Mouse (Mus musculus) kidney, adult 2 months (tissue): ENCODE results near the gene Pkd1l2. TPM values are rescaled to one million over a fixed set of nuclear protein-coding genes. Genes with fewer than 3 reads are reported as not detected.

ENCODE experiments used
- DNase-seq: peaks from one replicate; pipeline ENCODE4 v3.0.0; 2021
- H3K27ac ChIP-seq: fragments of 200-500 bp; 2 replicates; pipeline ENCODE4 v1.5.1; 2012; ENCODE audit warnings: low read depth, low read length, control low read depth, inconsistent platforms; ENCODE audit not compliant: insufficient read depth
- H3K27me3 ChIP-seq: fragments of 200-500 bp; replicated peaks from 2 replicates; pipeline ENCODE4 v1.6.1; 2012; ENCODE audit warnings: mild to moderate bottlenecking, moderate library complexity, low read length, inconsistent platforms; ENCODE audit not compliant: control insufficient read depth, insufficient read depth
- H3K36me3 ChIP-seq: fragments of 200-500 bp; 2 replicates; pipeline ENCODE4 v1.6.1; 2012; ENCODE audit warnings: mild to moderate bottlenecking, moderate library complexity, low read length, inconsistent platforms; ENCODE audit not compliant: control insufficient read depth, insufficient read depth
- H3K4me1 ChIP-seq: fragments of 200-500 bp; 2 replicates; pipeline ENCODE4 v1.6.1; 2011; ENCODE audit warnings: low read length; ENCODE audit not compliant: control insufficient read depth, insufficient read depth
- H3K4me3 ChIP-seq: fragments of 200-500 bp; 2 replicates; pipeline ENCODE4 v1.5.1; 2011; ENCODE audit warnings: mild to moderate bottlenecking, low read depth, low read length, control low read depth; ENCODE audit not compliant: insufficient read depth
- CTCF ChIP-seq: fragments of 200-500 bp; conservative IDR thresholded peaks from 2 replicates; pipeline ENCODE4 v1.5.1; 2011; ENCODE audit warnings: low read depth, mild to moderate bottlenecking, control low read depth, low read length, moderate library complexity, mixed read lengths; ENCODE audit not compliant: insufficient read depth, insufficient read length
- POLR2A ChIP-seq: fragments of 200-500 bp; IDR thresholded peaks from one replicate; pipeline ENCODE4 v1.6.1; 2011; ENCODE audit warnings: low read depth, low read length, control low read depth
- WGBS: fragments of 180-500 bp; shearing (Covaris S2); methylation state at CpG from one replicate; pipeline ENCODE4 v1.1.7; 2018; 5-methylcytosine and 5-hydroxymethylcytosine counted together
- polyA plus RNA-seq: library from polyadenylated mRNA; depleted of rRNA; stranded (reverse); fragments of >200 nt; gene quantifications from 2 replicates; pipeline ENCODE4 v1.2.3, GENCODE M21; 2012

Gene Pkd1l2
- polyA plus RNA-seq, 1 experiment: 0.08 TPM

DNA sequence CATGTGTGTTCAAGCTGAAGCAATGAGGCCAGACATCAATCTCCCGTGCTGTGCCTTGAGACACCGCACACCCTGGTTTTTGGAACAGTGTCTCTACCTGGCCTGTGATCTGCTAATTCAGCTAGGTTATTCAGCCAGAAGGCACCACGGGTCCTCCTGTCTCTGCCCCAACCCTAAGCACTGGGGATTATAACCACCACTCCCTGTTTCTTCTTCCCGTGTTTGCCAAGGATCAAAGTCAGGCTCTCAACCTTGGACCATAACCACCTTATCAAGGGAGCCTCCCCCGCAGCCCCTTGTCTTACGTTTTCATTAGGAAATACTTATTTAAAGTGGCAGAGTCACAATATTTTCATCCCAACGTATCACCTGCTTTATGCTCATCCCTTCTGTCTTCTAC lies 34.3 kb upstream of the Pkd1l2 start:
- Histone ChIP-seq H3K27me3 (no peaks in the 10 kb centered on the region), H3K36me3 (no peaks in the 10 kb centered on the region), H3K27ac (no peak overlapping the region), H3K4me3 (no peak overlapping the region), H3K4me1 (no peaks in the 10 kb centered on the region)
- TF ChIP-seq CTCF: no peak
- no peak for TF ChIP-seq POLR2A
- WGBS: 71% methylated on average over 7 of the region's 7 CpGs
- no peak for DNase-seq

DNA sequence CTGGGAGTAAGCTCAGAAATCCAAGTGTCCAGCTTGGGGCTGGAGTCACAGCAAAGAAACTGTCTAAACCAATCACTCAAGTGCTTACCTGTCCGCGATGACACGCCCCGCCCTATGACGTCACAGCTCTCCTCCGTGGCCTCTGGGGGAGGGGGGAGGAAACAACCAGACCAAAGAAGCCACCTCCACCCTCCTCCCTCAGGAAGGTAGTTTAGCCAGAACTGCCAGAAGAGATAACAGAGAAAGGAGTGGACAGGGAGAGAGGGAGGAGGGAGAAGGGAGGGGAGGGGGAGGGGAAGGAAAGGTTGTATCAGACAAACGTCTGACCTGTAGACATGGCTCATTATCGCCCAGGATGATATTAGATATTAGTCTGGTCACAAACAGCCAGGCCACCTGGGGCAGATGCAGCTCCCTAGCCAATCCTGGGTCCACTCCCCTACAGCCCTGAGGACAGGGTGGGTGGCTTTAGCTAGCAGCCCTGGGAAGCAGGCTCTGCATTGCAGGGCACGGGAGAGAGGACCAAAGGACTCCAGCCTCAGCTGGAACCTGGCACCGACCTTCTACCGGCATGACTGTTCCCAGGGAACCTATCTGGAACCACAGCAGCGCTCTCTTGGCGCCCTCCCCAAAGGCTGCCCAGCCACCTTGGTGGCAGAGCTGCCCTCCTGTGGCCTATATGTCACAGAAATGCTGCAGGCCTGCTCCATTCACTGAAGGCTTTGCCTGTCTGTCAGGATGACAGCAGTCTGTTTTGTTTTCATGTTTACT lies 33.6 kb upstream of the Pkd1l2 start:
- Histone ChIP-seq H3K4me3 (peak overlapping the region; percentile 25), H3K36me3 (no peaks in the 10 kb centered on the region), H3K27ac (no peak overlapping the region), H3K27me3 (no peaks in the 10 kb centered on the region), H3K4me1 (no peaks in the 10 kb centered on the region)
- WGBS: 24% methylated on average over 13 of the region's 13 CpGs
- TF ChIP-seq CTCF (no peak), POLR2A (no peak)
- DNase-seq: peak; percentile 33

GRCm38 (mm10) chr8:117115094-117115493 lies 32.8 kb upstream of the Pkd1l2 start:
- 53% methylated on average over 6 of the region's 6 CpGs for WGBS
- H3K27ac ChIP-seq: no peak overlapping the region
- TF ChIP-seq CTCF (no peak), POLR2A (no peak)
- H3K36me3 ChIP-seq: no peaks in the 10 kb centered on the region
- no peaks in the 10 kb centered on the region for H3K27me3 ChIP-seq
- DNase-seq: no peak
- H3K4me3 ChIP-seq: no peak overlapping the region
- no peaks in the 10 kb centered on the region for H3K4me1 ChIP-seq

DNA sequence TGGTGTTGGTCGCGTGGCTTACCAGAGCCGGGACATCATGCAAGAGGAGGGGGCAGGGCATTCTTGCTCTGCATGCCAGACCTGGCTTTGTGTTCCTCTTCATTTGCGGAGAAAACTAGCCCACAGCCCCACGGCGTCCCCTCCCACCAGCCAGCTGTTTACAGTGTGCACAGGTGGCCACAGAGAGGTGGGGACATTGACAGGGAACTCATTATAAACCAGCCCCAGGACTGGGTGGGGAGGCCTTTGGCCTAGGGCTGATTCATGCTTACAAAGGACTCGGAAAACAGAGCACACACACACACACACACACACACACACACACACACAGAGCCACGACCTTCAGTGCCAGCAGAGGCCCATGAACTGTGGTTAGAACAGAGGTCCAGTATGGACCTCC lies 30.0 kb upstream of the Pkd1l2 start:
- H3K27me3 ChIP-seq: no peaks in the 10 kb centered on the region
- TF ChIP-seq POLR2A: no peak
- no peak for TF ChIP-seq CTCF
- no peak for DNase-seq
- no peak overlapping the region for H3K27ac ChIP-seq
- WGBS: 61% methylated on average over 8 of the region's 8 CpGs
- H3K4me3 ChIP-seq: no peak overlapping the region
- H3K36me3 ChIP-seq: no peaks in the 10 kb centered on the region
- H3K4me1 ChIP-seq: no peaks in the 10 kb centered on the region

DNA sequence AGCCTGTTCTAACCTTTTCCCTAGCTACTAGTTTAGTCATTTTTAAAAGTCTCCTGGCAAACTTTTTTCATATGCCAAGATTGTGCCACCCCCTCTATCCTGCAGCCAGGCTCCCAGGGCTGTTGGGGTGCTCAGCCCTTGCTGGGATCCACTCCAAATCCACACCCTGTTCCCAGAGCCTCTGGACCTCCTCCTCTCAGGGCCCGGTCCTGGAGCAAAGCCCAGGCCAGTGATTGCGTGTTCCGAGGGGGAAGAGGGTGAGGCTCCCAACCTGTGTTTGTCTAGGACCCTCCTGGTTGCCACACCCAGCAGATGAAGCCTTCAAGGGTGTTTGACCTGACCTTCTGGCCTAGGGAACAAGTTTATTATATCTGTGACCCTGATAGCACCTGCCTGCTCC lies 29.4 kb upstream of the Pkd1l2 start:
- 84% methylated on average over 3 of the region's 3 CpGs for WGBS
- TF ChIP-seq POLR2A: no peak
- TF ChIP-seq CTCF: no peak
- H3K27ac ChIP-seq: no peak overlapping the region
- DNase-seq: no peak
- H3K27me3 ChIP-seq: no peaks in the 10 kb centered on the region
- H3K4me3 ChIP-seq: no peak overlapping the region
- no peaks in the 10 kb centered on the region for H3K4me1 ChIP-seq
- H3K36me3 ChIP-seq: no peaks in the 10 kb centered on the region

DNA sequence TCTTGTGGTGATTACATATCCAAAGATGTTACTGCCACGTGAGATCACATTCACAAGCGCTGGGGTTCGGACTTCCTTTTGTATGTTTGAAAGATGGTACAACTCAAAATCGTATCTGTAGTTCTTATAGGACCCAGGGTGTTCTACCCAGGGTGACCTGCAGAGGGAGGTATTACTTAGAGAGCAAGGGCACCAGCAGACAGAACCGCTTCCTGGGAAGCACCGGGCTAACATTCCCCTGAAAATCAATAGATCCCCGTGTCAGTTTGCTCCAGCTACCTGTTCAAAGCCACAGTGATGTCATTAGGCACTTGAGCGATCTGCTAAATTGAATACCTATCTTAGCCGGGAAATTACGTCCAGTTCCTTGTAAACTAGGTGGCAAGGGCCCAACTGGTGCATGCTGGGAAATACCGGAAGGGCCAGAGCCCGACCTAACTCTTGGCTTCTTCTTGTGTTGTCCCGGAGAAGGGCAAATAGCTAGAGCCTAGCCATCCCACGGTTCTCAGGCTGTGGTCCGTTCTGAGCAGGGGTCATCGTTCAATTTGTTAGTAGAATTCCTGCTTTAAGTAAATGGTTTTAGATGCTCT lies 27.6 kb upstream of the Pkd1l2 start:
- WGBS: 34% methylated on average over 16 of the region's 16 CpGs
- peak overlapping the region; percentile 18; the same call in 1 of the 2 replicates for H3K4me3 ChIP-seq
- peak; percentile 60 for TF ChIP-seq CTCF
- no peak for TF ChIP-seq POLR2A
- H3K27ac ChIP-seq: no peak overlapping the region
- H3K27me3 ChIP-seq: no peaks in the 10 kb centered on the region
- H3K4me1 ChIP-seq: no peaks in the 10 kb centered on the region
- H3K36me3 ChIP-seq: no peaks in the 10 kb centered on the region
- peak; percentile 83 for DNase-seq

- Histone ChIP-seq H3K27ac (no peak overlapping the region), H3K4me1 (no peaks in the 10 kb centered on the region), H3K4me3 (no peak overlapping the region), H3K36me3 (no peaks in the 10 kb centered on the region), H3K27me3 (no peaks in the 10 kb centered on the region)
- no peak for DNase-seq
- 94% methylated on average over 19 of the region's 19 CpGs for WGBS
- peak; percentile 33 for TF ChIP-seq CTCF
- TF ChIP-seq POLR2A: no peak
Measured at GRCm38 (mm10) chr8:117109018-117109711, 26.9 kb upstream of the Pkd1l2 start.
